Mouse (Mus musculus) kidney, embryonic 16.5 days (tissue): ENCODE data around the gene Atxn7l1. TPM values are rescaled to one million over a fixed set of nuclear protein-coding genes. Genes with fewer than 3 reads are reported as not detected.

Experiments used
- ATAC-seq: fragments of 200-750 bp; cut with Nextera tagmentation; 2 replicates; pipeline ENCODE4 v1.8.0; 2017; ENCODE audit warnings: moderate TSS enrichment; ENCODE audit not compliant: low FRiP score, low TSS enrichment
- H3K27ac ChIP-seq: fragments of 300-500 bp; sonication (generic); 2 replicates; pipeline ENCODE4 v1.5.1; 2014; ENCODE audit warnings: low read length
- H3K27me3 ChIP-seq: fragments of 300-500 bp; sonication (generic); 2 replicates; pipeline ENCODE4 v1.6.1; 2014; ENCODE audit warnings: low read length, control low read depth, mixed read lengths; ENCODE audit not compliant: insufficient read depth
- H3K36me3 ChIP-seq: fragments of 300-500 bp; sonication (generic); 2 replicates; pipeline ENCODE4 v1.6.1; 2014; ENCODE audit warnings: low read length, control low read depth, mixed read lengths; ENCODE audit not compliant: insufficient read depth
- H3K4me1 ChIP-seq: fragments of 300-500 bp; sonication (generic); 2 replicates; pipeline ENCODE4 v1.6.1; 2014; ENCODE audit warnings: low read length, control low read depth, mixed read lengths; ENCODE audit not compliant: insufficient read depth
- H3K4me2 ChIP-seq: fragments of 300-500 bp; sonication (generic); replicated peaks from 2 replicates; pipeline ENCODE4 v1.6.1; 2014; ENCODE audit warnings: low read depth, low read length
- H3K4me3 ChIP-seq: fragments of 300-500 bp; sonication (generic); 2 replicates; pipeline ENCODE4 v1.5.1; 2014; ENCODE audit warnings: mild to moderate bottlenecking, low read length
- H3K9ac ChIP-seq: fragments of 300-500 bp; sonication (generic); replicated peaks from 2 replicates; pipeline ENCODE4 v1.6.1; 2014; ENCODE audit warnings: low read length
- H3K9me3 ChIP-seq: fragments of 300-500 bp; sonication (generic); 2 replicates; pipeline ENCODE4 v1.6.1; 2016; ENCODE audit warnings: low read length, control low read depth
- WGBS: fragments of 180-500 bp; shearing (Covaris S2); extraction: QIAGEN DNeasy Blood & Tissue Kit; methylation state at CpG from one replicate; pipeline ENCODE4 v1.1.7; 2014; 5-methylcytosine and 5-hydroxymethylcytosine counted together
- polyA plus RNA-seq: library from polyadenylated mRNA; unstranded; fragments of >200 nt; fragmentation: Nextera tagmentation; extraction: Ambion mirVana; gene quantifications from 2 replicates; pipeline ENCODE4 v1.2.1, GENCODE M21; 2015

The Atxn7l1 gene
- polyA plus RNA-seq, 1 experiment from 2014 or later: 9.9 TPM

DNA sequence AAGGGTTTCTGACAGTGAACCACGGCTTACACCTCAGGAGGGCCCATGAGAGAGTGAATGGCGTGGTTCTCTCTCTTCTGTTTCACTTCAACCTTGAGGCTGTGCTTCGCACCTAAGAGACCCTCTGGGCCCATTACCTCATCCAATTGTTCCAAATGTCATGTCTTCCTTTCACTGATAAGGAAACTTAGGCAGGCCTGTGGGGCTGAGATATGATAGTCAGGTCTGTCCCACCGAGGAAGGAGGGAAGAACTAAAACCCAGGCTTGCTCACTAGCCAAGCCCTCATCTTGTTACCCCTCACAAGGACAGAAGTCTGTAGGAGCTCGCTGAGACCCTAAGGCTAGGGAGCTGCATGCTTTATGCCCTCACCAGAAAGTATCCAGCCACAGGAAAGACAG is 187.5 kb downstream of the Atxn7l1 start:
- WGBS: 84% methylated on average over 5 of the region's 5 CpGs
- Histone ChIP-seq H3K9me3 (no peaks in the 10 kb centered on the region), H3K9ac (no peak overlapping the region), H3K4me1 (no peaks in the 10 kb centered on the region), H3K4me2 (no peak overlapping the region), H3K27ac (no peak overlapping the region), H3K36me3 (no peaks in the 10 kb centered on the region), H3K4me3 (no peak overlapping the region), H3K27me3 (no peaks in the 10 kb centered on the region)
- no peak for ATAC-seq

DNA sequence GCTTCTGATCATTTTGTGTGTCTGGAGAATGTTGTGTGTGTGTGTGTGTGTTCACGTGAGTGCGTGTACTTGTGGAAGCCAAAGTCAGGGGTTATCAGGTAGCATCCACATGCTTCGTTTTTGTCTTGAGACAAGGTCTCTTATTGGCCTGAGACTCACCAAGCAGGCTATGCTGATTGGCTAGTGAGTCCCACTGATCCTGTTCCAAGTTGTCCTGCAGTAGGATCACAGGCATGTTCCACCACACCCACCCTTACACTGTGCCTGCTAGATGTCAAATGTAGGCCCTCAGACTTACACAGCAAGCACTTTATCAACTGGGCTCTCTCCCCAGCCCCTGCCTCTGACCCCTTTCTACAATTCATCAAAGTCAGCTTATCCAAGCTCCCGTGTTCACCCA is 187.9 kb downstream of the Atxn7l1 start:
- no peak overlapping the region for H3K4me2 ChIP-seq
- H3K9me3 ChIP-seq: no peaks in the 10 kb centered on the region
- H3K4me1 ChIP-seq: no peaks in the 10 kb centered on the region
- no peaks in the 10 kb centered on the region for H3K36me3 ChIP-seq
- H3K4me3 ChIP-seq: no peak overlapping the region
- no peaks in the 10 kb centered on the region for H3K27me3 ChIP-seq
- H3K27ac ChIP-seq: no peak overlapping the region
- no peak for ATAC-seq
- no peak overlapping the region for H3K9ac ChIP-seq
- 68% methylated on average over 4 of the region's 4 CpGs for WGBS

DNA sequence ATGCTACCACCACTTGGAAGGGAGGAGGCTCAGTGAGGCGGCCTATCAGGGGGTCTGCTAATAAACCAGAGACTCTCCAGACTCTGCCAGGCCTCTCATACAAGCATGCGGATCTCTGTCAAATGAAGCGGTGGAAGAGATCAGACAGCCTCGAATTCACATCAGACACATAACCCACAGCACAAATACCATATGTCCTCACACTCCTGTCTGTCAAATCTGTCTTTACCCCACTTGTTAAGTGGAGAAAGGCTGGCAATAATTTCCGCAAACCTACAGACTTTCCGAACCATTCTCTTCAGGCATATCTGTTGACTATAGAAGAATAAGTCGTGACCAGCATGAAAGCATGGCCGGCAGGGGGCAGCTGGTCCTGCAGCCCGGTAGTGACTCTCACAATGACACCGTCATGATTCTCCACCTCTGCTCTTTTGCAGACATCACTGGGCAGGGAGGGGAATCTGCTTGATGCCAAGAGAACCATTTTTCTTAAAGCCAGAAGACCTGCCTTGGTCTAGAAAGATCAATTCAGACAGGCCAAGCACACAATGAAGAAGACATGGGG is 189.2 kb downstream of the Atxn7l1 start:
- no peak for ATAC-seq
- Histone ChIP-seq H3K4me1 (no peaks in the 10 kb centered on the region), H3K4me2 (no peak overlapping the region), H3K9ac (no peak overlapping the region), H3K27me3 (no peaks in the 10 kb centered on the region), H3K9me3 (no peaks in the 10 kb centered on the region), H3K36me3 (no peaks in the 10 kb centered on the region), H3K27ac (no peak overlapping the region), H3K4me3 (no peak overlapping the region)
- 75% methylated on average over 10 of the region's 10 CpGs for WGBS

DNA sequence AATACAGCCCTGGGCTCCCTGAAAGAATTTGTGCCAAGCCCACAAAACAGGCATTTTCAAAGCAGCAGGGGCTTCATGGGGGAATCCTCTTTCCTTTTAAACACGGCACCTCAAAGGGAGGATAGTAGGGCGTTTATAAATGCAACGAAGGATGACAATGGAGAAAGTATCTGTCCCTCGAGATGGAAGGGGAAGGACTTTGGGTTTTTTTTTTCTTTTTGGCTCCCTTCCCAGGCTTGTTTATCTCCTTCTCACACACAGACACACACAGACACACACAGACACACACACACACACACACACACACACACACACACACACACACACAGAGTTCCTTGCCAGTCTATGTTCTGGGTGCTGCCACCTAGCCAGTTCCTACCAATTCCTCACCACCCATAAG is 189.8 kb downstream of the Atxn7l1 start:
- no peaks in the 10 kb centered on the region for H3K9me3 ChIP-seq
- 63% methylated on average over 4 of the region's 4 CpGs for WGBS

DNA sequence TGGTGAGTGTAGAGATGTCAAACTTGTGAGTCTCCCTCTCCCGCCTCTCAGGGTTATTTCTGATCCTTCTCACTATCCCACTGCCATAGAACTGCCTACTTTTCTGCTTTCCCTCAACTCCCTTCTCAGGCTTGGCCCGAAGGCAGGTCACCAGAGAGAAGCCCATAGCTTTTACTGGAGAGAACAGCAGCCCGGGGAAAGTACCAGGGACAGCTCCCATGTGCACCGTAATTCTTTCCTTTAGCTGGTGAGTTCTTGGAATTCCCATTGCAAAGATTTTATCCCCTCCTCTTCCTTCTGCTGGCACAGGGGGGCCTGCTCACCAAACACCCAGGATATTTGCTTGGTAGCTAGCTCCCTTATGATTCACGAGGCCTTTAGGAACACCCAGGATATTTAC is 190.7 kb downstream of the Atxn7l1 start:
- WGBS: 20% methylated on average over 5 of the region's 5 CpGs
- Histone ChIP-seq H3K27ac (no peak overlapping the region), H3K4me3 (no peak overlapping the region), H3K4me2 (no peak overlapping the region), H3K9me3 (no peaks in the 10 kb centered on the region), H3K9ac (no peak overlapping the region), H3K36me3 (no peaks in the 10 kb centered on the region), H3K27me3 (no peaks in the 10 kb centered on the region), H3K4me1 (no peaks in the 10 kb centered on the region)
- no peak for ATAC-seq

More for the DNA sequence above, 189.8 kb downstream of the Atxn7l1 start:
- no peak for ATAC-seq
- Histone ChIP-seq H3K4me2 (no peak overlapping the region), H3K4me3 (no peak overlapping the region), H3K9ac (no peak overlapping the region), H3K4me1 (no peaks in the 10 kb centered on the region), H3K27me3 (no peaks in the 10 kb centered on the region), H3K27ac (no peak overlapping the region), H3K36me3 (no peaks in the 10 kb centered on the region)

DNA sequence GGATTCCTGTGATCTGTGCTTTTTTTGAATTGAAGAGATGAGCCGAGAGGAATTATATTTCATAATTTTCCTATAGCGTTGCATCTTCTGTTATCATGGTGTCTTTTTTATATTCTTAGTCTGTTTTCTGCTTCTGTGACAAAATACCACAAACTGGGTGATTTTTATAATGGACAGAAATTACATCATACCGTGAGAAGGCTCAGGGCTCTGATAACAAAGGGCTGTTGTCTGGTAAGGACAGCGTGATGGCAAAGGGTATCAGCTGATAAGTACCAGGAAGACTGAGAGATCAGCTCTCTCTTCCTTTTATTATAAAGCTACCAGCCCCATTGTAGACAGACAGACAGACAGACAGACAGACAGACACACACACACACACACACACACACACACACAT is 192.3 kb downstream of the Atxn7l1 start:
- Histone ChIP-seq H3K9ac (no peak overlapping the region), H3K27ac (no peak overlapping the region), H3K4me2 (no peak overlapping the region), H3K9me3 (no peaks in the 10 kb centered on the region), H3K4me3 (no peak overlapping the region), H3K36me3 (no peaks in the 10 kb centered on the region), H3K27me3 (no peaks in the 10 kb centered on the region), H3K4me1 (peaks cover under 1% of the 10 kb centered on the region; the same call in 1 of the 2 replicates)
- 94% methylated on average over 4 of the region's 4 CpGs for WGBS
- no peak for ATAC-seq

DNA sequence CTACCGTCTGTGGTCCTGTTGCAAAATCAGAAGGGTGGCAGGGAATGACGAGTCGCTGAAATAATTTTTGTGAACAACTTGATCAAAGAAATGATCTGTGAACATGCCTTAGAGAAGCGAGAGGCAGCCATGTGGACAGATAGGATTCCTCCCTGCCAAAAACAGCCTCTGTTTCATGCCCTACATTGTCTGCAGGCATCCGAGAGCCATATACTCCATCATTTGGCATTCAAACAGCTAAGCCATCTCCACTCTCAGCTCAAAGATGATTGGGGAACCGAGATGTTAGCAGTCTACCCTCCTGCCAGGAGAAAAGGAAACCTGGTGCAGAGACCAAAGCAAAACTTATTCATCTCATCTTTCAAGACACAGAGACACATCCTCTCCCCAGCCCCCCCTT is 193.2 kb downstream of the Atxn7l1 start:
- Histone ChIP-seq H3K9ac (no peak overlapping the region), H3K27ac (no peak overlapping the region), H3K4me1 (peaks cover 9% of the 10 kb centered on the region), H3K4me3 (no peak overlapping the region), H3K36me3 (no peaks in the 10 kb centered on the region), H3K27me3 (no peaks in the 10 kb centered on the region), H3K9me3 (no peaks in the 10 kb centered on the region), H3K4me2 (no peak overlapping the region)
- ATAC-seq: no peak
- WGBS: 86% methylated on average over 6 of the region's 6 CpGs

DNA sequence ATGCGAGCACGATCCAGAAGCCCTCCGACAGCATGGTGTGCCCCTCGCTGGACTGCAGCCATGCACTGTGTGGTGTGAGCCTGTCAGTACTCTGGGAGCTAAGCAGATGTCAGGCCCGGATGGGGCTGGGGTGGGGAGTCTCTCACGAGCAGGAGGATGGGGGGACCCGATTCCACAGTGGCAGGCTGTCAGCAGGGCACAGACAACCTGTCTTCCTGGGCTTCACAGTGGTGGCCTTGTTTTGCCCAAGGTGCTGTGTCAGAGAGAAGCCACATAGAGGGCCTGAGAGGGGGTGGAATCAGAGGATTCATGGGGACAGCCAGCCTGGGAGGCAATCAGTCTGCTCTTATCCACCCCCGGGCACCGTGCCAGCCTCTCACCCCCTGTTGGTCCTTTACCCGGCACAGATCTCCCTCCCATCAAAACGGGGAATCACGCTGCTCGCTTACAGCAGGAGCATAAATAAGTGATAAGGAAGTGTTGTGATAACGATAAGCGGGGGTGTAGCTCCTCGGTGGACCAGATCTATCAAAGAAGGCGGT is 193.9 kb downstream of the Atxn7l1 start:
- H3K4me3 ChIP-seq: no peak overlapping the region
- no peak for ATAC-seq
- H3K27me3 ChIP-seq: 0 out of 2 replicates have a peak, but pooled peaks cover 2% of the 10 kb centered on the region
- no peaks in the 10 kb centered on the region for H3K9me3 ChIP-seq
- no peaks in the 10 kb centered on the region for H3K36me3 ChIP-seq
- H3K27ac ChIP-seq: no peak overlapping the region
- H3K4me2 ChIP-seq: no peak overlapping the region
- H3K4me1 ChIP-seq: peaks cover 14% of the 10 kb centered on the region
- WGBS: 67% methylated on average over 17 of the region's 17 CpGs
- H3K9ac ChIP-seq: no peak overlapping the region

DNA sequence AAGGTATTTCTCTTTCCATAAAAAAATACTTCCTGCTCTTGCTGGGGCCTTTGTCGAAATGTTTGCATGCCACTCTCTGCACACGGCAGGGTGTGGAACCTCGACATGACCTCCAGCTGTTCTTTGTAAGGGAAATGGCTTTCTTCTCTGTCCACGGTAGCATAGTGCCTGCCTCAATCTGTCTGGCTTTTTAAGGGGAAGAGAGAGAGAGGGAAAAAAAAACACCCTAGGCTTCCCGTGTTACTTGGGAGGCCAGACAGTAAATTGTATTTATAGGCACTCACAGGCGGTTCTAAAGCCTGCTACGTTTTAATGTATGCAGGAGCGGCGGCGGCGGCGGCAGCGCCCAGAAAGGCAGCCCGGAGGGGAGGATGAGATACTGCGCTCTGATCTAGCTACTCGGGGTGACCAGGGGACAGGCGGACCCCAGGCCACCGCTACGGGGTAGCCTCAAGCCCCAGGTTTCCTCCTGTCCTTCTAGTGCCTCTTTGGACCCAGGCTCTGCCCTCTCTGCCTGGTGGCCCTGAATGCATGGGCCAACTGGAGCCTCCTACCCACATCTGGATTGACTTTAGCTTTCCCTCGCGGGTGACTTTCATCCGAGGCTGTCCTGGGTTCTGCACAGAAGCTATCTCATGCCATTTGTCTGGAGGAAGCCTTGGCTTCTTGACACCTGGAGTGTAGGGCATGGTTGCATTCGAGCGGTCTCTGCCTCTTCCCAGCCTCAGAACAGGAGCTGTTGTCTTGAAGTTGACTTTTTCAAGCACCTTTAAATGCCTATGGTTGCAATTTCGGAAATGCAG is 197.7 kb downstream of the Atxn7l1 start:
- Histone ChIP-seq H3K4me1 (peaks cover 14% of the 10 kb centered on the region), H3K9ac (0 out of 2 replicates have a peak overlapping the region, but pooled peaks have one; percentile 0), H3K27me3 (0 out of 2 replicates have a peak, but pooled peaks cover 2% of the 10 kb centered on the region), H3K27ac (no peak overlapping the region), H3K4me2 (peak overlapping the region; percentile 45), H3K4me3 (0 out of 2 replicates have a peak overlapping the region, but pooled peaks have one; percentile 9), H3K9me3 (no peaks in the 10 kb centered on the region), H3K36me3 (0 out of 2 replicates have a peak, but pooled peaks cover under 1% of the 10 kb centered on the region)
- WGBS: 5% methylated on average over 25 of the region's 25 CpGs
- peak; percentile 27; the same call in 1 of the 2 replicates for ATAC-seq
